Mouse (Mus musculus) liver, embryonic 12.5 days (tissue): ENCODE data around the gene Xpc. TPM values are rescaled to one million over a fixed set of nuclear protein-coding genes. Genes with fewer than 3 reads are reported as not detected.

Source experiments
- ATAC-seq: fragments of 200-750 bp; cut with Nextera tagmentation; 2 replicates; pipeline ENCODE4 v1.8.0; 2017; ENCODE audit warnings: moderate number of reproducible peaks, mild to moderate bottlenecking, moderate library complexity
- H3K27ac ChIP-seq: fragments of 300-500 bp; sonication (generic); 2 replicates; pipeline ENCODE4 v1.5.1; 2016; ENCODE audit warnings: mild to moderate bottlenecking
- H3K27me3 ChIP-seq: fragments of 300-500 bp; sonication (generic); replicated peaks from 2 replicates; pipeline ENCODE4 v1.6.1; 2016; ENCODE audit warnings: mild to moderate bottlenecking, moderate library complexity
- H3K36me3 ChIP-seq: fragments of 300-500 bp; sonication (generic); 2 replicates; pipeline ENCODE4 v1.6.1; 2016; ENCODE audit warnings: mild to moderate bottlenecking, moderate library complexity
- H3K4me1 ChIP-seq: fragments of 300-500 bp; sonication (generic); 2 replicates; pipeline ENCODE4 v1.6.1; 2016
- H3K4me2 ChIP-seq: fragments of 300-500 bp; sonication (generic); 2 replicates; pipeline ENCODE4 v1.6.1; 2016; ENCODE audit warnings: mild to moderate bottlenecking, moderate library complexity
- H3K4me3 ChIP-seq: fragments of 300-500 bp; sonication (generic); 2 replicates; pipeline ENCODE4 v1.5.1; 2016; ENCODE audit warnings: mild to moderate bottlenecking, moderate library complexity
- H3K9ac ChIP-seq: fragments of 300-500 bp; sonication (generic); 2 replicates; pipeline ENCODE4 v1.6.1; 2016; ENCODE audit warnings: mild to moderate bottlenecking, moderate library complexity
- H3K9me3 ChIP-seq: fragments of 300-500 bp; sonication (generic); replicated peaks from 2 replicates; pipeline ENCODE4 v1.6.1; 2016; ENCODE audit warnings: mild to moderate bottlenecking, moderate library complexity
- WGBS: fragments of 180-500 bp; shearing (Covaris S2); methylation state at CpG from one replicate; pipeline ENCODE4 v1.1.7; 2016; ENCODE audit not compliant: insufficient replicate concordance; 5-methylcytosine and 5-hydroxymethylcytosine counted together
- polyA plus RNA-seq: library from polyadenylated mRNA; unstranded; fragments of >200 nt; fragmentation: Nextera tagmentation; extraction: Ambion mirVana; gene quantifications from 2 replicates; pipeline ENCODE4 v1.2.1, GENCODE M21; 2016

Gene Xpc
- polyA plus RNA-seq = 7.7 and 8.3 TPM in 2 replicates

GRCm38 (mm10) chr6:91515545-91516449, at the start of gene Xpc, which contains the start of gene Lsm3:
TSS of gene Xpc (minus strand) at chr6:91515888.
TSS of gene Lsm3 (plus strand) at chr6:91515928.
- 2% methylated on average over 80 of the region's 80 CpGs for WGBS
- peak within 1 kb of the TSS; percentile 85 for H3K4me3 ChIP-seq
- H3K9me3 ChIP-seq = no peaks in the 10 kb centered on the region
- H3K4me1 ChIP-seq = peaks cover 31% of the 10 kb centered on the region
- H3K9ac ChIP-seq = peak within 1 kb of the TSS; percentile 89
- H3K27ac ChIP-seq = peak within 1 kb of the TSS; percentile 76
- peak within 1 kb of the TSS; percentile 85 for H3K4me2 ChIP-seq
- peak; percentile 98 for ATAC-seq
- peaks cover 38% of the 10 kb centered on the region for H3K36me3 ChIP-seq
- H3K27me3 ChIP-seq = no peaks in the 10 kb centered on the region

GRCm38 (mm10) chr6:91563031-91563430, 47.3 kb upstream of the Xpc start:
- Histone ChIP-seq H3K27me3 (no peaks in the 10 kb centered on the region), H3K4me1 (no peaks in the 10 kb centered on the region), H3K4me3 (no peak overlapping the region), H3K9me3 (no peaks in the 10 kb centered on the region), H3K27ac (no peak overlapping the region), H3K9ac (no peak overlapping the region), H3K4me2 (no peak overlapping the region), H3K36me3 (no peaks in the 10 kb centered on the region)
- WGBS = 44% methylated on average over 3 of the region's 3 CpGs
- no peak for ATAC-seq

- Histone ChIP-seq H3K27me3 (no peaks in the 10 kb centered on the region), H3K4me1 (no peaks in the 10 kb centered on the region), H3K36me3 (no peaks in the 10 kb centered on the region), H3K4me2 (no peak overlapping the region), H3K4me3 (no peak overlapping the region), H3K27ac (no peak overlapping the region), H3K9ac (no peak overlapping the region), H3K9me3 (no peaks in the 10 kb centered on the region)
- ATAC-seq = no peak
- 72% methylated on average over 3 of the region's 3 CpGs for WGBS
Measured at GRCm38 (mm10) chr6:91560186-91560585, 44.5 kb upstream of the Xpc start.

GRCm38 (mm10) chr6:91559371-91559770, 43.7 kb upstream of the Xpc start:
- Histone ChIP-seq H3K4me2 (no peak overlapping the region), H3K36me3 (no peaks in the 10 kb centered on the region), H3K9ac (no peak overlapping the region), H3K27me3 (no peaks in the 10 kb centered on the region), H3K4me1 (no peaks in the 10 kb centered on the region), H3K4me3 (no peak overlapping the region), H3K9me3 (no peaks in the 10 kb centered on the region), H3K27ac (no peak overlapping the region)
- WGBS = 77% methylated on average over 4 of the region's 4 CpGs
- no peak for ATAC-seq

GRCm38 (mm10) chr6:91558565-91558964, 42.9 kb upstream of the Xpc start:
- Histone ChIP-seq H3K4me3 (no peak overlapping the region), H3K9ac (no peak overlapping the region), H3K27ac (no peak overlapping the region), H3K9me3 (no peaks in the 10 kb centered on the region), H3K36me3 (no peaks in the 10 kb centered on the region), H3K4me2 (no peak overlapping the region), H3K4me1 (no peaks in the 10 kb centered on the region), H3K27me3 (no peaks in the 10 kb centered on the region)
- no peak for ATAC-seq
- WGBS = 35% methylated on average over 1 of the region's 1 CpGs

GRCm38 (mm10) chr6:91552693-91553092, 37.0 kb upstream of the Xpc start:
- no peaks in the 10 kb centered on the region for H3K27me3 ChIP-seq
- ATAC-seq = no peak
- no peak overlapping the region for H3K9ac ChIP-seq
- H3K4me3 ChIP-seq = no peak overlapping the region
- H3K27ac ChIP-seq = no peak overlapping the region
- no peak overlapping the region for H3K4me2 ChIP-seq
- H3K9me3 ChIP-seq = no peaks in the 10 kb centered on the region
- 53% methylated on average over 3 of the region's 3 CpGs for WGBS
- H3K36me3 ChIP-seq = no peaks in the 10 kb centered on the region
- no peaks in the 10 kb centered on the region for H3K4me1 ChIP-seq

- 72% methylated on average over 3 of the region's 3 CpGs for WGBS
- ATAC-seq = no peak
- 0 out of 2 replicates have a peak, but pooled peaks cover 3% of the 10 kb centered on the region for H3K27me3 ChIP-seq
Measured at GRCm38 (mm10) chr6:91551671-91552070, 36.0 kb upstream of the Xpc start.

GRCm38 (mm10) chr6:91549621-91550020, 33.9 kb upstream of the Xpc start:
- Histone ChIP-seq H3K4me2 (no peak overlapping the region), H3K9me3 (no peaks in the 10 kb centered on the region), H3K27ac (no peak overlapping the region), H3K4me1 (no peaks in the 10 kb centered on the region; the same call in 1 of the 2 replicates), H3K27me3 (peaks cover 6% of the 10 kb centered on the region), H3K4me3 (no peak overlapping the region), H3K9ac (no peak overlapping the region), H3K36me3 (no peaks in the 10 kb centered on the region)
- 64% methylated on average over 5 of the region's 5 CpGs for WGBS
- no peak for ATAC-seq

More at GRCm38 (mm10) chr6:91551671-91552070, 36.0 kb upstream of the Xpc start:
- Histone ChIP-seq H3K36me3 (no peaks in the 10 kb centered on the region), H3K4me1 (no peaks in the 10 kb centered on the region), H3K27ac (no peak overlapping the region), H3K9ac (no peak overlapping the region), H3K9me3 (no peaks in the 10 kb centered on the region), H3K4me3 (no peak overlapping the region), H3K4me2 (no peak overlapping the region)

- H3K9ac ChIP-seq = no peak overlapping the region
- no peak overlapping the region for H3K27ac ChIP-seq
- H3K4me1 ChIP-seq = no peaks in the 10 kb centered on the region; the same call in 1 of the 2 replicates
- no peak overlapping the region for H3K4me3 ChIP-seq
- WGBS = 40% methylated on average over 1 of the region's 1 CpGs
- no peak overlapping the region for H3K4me2 ChIP-seq
- no peaks in the 10 kb centered on the region for H3K9me3 ChIP-seq
- peaks cover 6% of the 10 kb centered on the region for H3K27me3 ChIP-seq
- ATAC-seq = no peak
- no peaks in the 10 kb centered on the region for H3K36me3 ChIP-seq
Measured at GRCm38 (mm10) chr6:91547313-91547712, 31.6 kb upstream of the Xpc start.

GRCm38 (mm10) chr6:91546241-91546884, 30.7 kb upstream of the Xpc start:
- H3K4me2 ChIP-seq = no peak overlapping the region
- peak; percentile 51 for ATAC-seq
- H3K36me3 ChIP-seq = no peaks in the 10 kb centered on the region
- 13% methylated on average over 9 of the region's 9 CpGs for WGBS
- no peaks in the 10 kb centered on the region; the same call in 1 of the 2 replicates for H3K4me1 ChIP-seq
- no peak overlapping the region for H3K27ac ChIP-seq
- no peaks in the 10 kb centered on the region for H3K9me3 ChIP-seq
- no peak overlapping the region for H3K9ac ChIP-seq
- H3K4me3 ChIP-seq = no peak overlapping the region
- peaks cover 6% of the 10 kb centered on the region for H3K27me3 ChIP-seq

- no peak for ATAC-seq
- Histone ChIP-seq H3K9me3 (no peaks in the 10 kb centered on the region), H3K4me3 (no peak overlapping the region), H3K4me1 (no peaks in the 10 kb centered on the region; the same call in 1 of the 2 replicates), H3K36me3 (no peaks in the 10 kb centered on the region), H3K4me2 (no peak overlapping the region), H3K27me3 (peaks cover 6% of the 10 kb centered on the region), H3K27ac (no peak overlapping the region), H3K9ac (no peak overlapping the region)
- 70% methylated on average over 5 of the region's 5 CpGs for WGBS
Measured at GRCm38 (mm10) chr6:91543056-91543455, 27.4 kb upstream of the Xpc start.

GRCm38 (mm10) chr6:91541276-91541675, 25.6 kb upstream of the Xpc start:
- ATAC-seq = no peak

More at GRCm38 (mm10) chr6:91541276-91541675, 25.6 kb upstream of the Xpc start:
- no peaks in the 10 kb centered on the region; the same call in 1 of the 2 replicates for H3K4me1 ChIP-seq
- H3K4me3 ChIP-seq = no peak overlapping the region
- H3K9me3 ChIP-seq = no peaks in the 10 kb centered on the region
- no peak overlapping the region for H3K4me2 ChIP-seq
- WGBS = 43% methylated on average over 3 of the region's 3 CpGs
- no peaks in the 10 kb centered on the region for H3K36me3 ChIP-seq
- H3K27me3 ChIP-seq = no peaks in the 10 kb centered on the region; the same call in none of the 2 replicates
- H3K9ac ChIP-seq = no peak overlapping the region
- H3K27ac ChIP-seq = no peak overlapping the region
